Mouse (Mus musculus): ENCODE data around the gene Grik3. TPM values are rescaled to one million over a fixed set of nuclear protein-coding genes. Genes with fewer than 3 reads are reported as not detected.

Grik3 gene
- polyA plus RNA-seq, 1 experiment from 2014 or later = 7.9 TPM

- Histone ChIP-seq H3K4me2 (replicated peaks) (peak overlapping the region; percentile 17), H3K4me3 (no peak overlapping the region), H3K27ac (replicated peaks) (peak overlapping the region; percentile 71), H3K36me3 (no peaks in the 10 kb centered on the region), H3K9ac (replicated peaks) (no peak overlapping the region), H3K9me3 (no peaks in the 10 kb centered on the region), H3K4me1 (peaks cover 37% of the 10 kb centered on the region), H3K27me3 (peaks cover 19% of the 10 kb centered on the region)
- ATAC-seq (replicated peaks) = peak; percentile 76
- 19% methylated on average over 12 of the region's 12 CpGs for WGBS
Measured at GRCm38 (mm10) chr4:125478071-125478470, 12.4 kb upstream of the Grik3 start.

- WGBS = 27% methylated on average over 3 of the region's 3 CpGs
Measured at GRCm38 (mm10) chr4:125481256-125481655, 9.2 kb upstream of the Grik3 start.

GRCm38 (mm10) chr4:125484131-125484530, 6.4 kb upstream of the Grik3 start:
- Histone ChIP-seq H3K9me3 (no peaks in the 10 kb centered on the region), H3K4me1 (peaks cover 73% of the 10 kb centered on the region), H3K9ac (replicated peaks) (no peak overlapping the region), H3K27ac (replicated peaks) (no peak overlapping the region), H3K36me3 (no peaks in the 10 kb centered on the region), H3K27me3 (peaks cover 72% of the 10 kb centered on the region), H3K4me2 (replicated peaks) (no peak overlapping the region), H3K4me3 (no peak overlapping the region)
- 15% methylated on average over 8 of the region's 8 CpGs for WGBS
- no peak for ATAC-seq (replicated peaks)

More at GRCm38 (mm10) chr4:125481256-125481655, 9.2 kb upstream of the Grik3 start:
- Histone ChIP-seq H3K9me3 (no peaks in the 10 kb centered on the region), H3K4me1 (peaks cover 63% of the 10 kb centered on the region), H3K4me3 (no peak overlapping the region), H3K36me3 (no peaks in the 10 kb centered on the region), H3K4me2 (replicated peaks) (no peak overlapping the region), H3K27me3 (peaks cover 46% of the 10 kb centered on the region), H3K27ac (replicated peaks) (no peak overlapping the region), H3K9ac (replicated peaks) (no peak overlapping the region)
- no peak for ATAC-seq (replicated peaks)

GRCm38 (mm10) chr4:125485416-125486239, 4.9 kb upstream of the Grik3 start:
- Histone ChIP-seq H3K27ac (replicated peaks) (no peak overlapping the region), H3K27me3 (peaks cover 86% of the 10 kb centered on the region), H3K4me3 (no peak overlapping the region), H3K4me1 (peaks cover 81% of the 10 kb centered on the region), H3K4me2 (replicated peaks) (no peak overlapping the region), H3K9me3 (no peaks in the 10 kb centered on the region), H3K9ac (replicated peaks) (no peak overlapping the region), H3K36me3 (no peaks in the 10 kb centered on the region)
- ATAC-seq (replicated peaks) = no peak
- 11% methylated on average over 15 of the region's 15 CpGs for WGBS

GRCm38 (mm10) chr4:125486616-125487015, 3.9 kb upstream of the Grik3 start:
- Histone ChIP-seq H3K4me1 (peaks cover 83% of the 10 kb centered on the region), H3K4me2 (replicated peaks) (peak overlapping the region; percentile 57), H3K4me3 (0 out of 2 replicates have a peak overlapping the region, but pooled peaks have one; percentile 4), H3K9me3 (no peaks in the 10 kb centered on the region), H3K36me3 (no peaks in the 10 kb centered on the region), H3K27me3 (peaks cover 84% of the 10 kb centered on the region), H3K27ac (replicated peaks) (peak overlapping the region; percentile 42), H3K9ac (replicated peaks) (no peak overlapping the region; the same call in 1 of the 2 replicates)
- WGBS = 2% methylated on average over 13 of the region's 13 CpGs
- ATAC-seq (replicated peaks) = no peak

GRCm38 (mm10) chr4:125487031-125487430, 3.5 kb upstream of the Grik3 start:
- H3K4me3 ChIP-seq = 0 out of 2 replicates have a peak overlapping the region, but pooled peaks have one; percentile 4
- H3K36me3 ChIP-seq = no peaks in the 10 kb centered on the region
- no peak overlapping the region; the same call in 1 of the 2 replicates for H3K9ac ChIP-seq (replicated peaks)
- peak overlapping the region; percentile 42 for H3K27ac ChIP-seq (replicated peaks)
- H3K27me3 ChIP-seq = peaks cover 83% of the 10 kb centered on the region
- H3K9me3 ChIP-seq = no peaks in the 10 kb centered on the region
- under 1% methylated on average over 7 of the region's 7 CpGs for WGBS
- ATAC-seq (replicated peaks) = no peak; the same call in 1 of the 2 replicates
- peak overlapping the region; percentile 57 for H3K4me2 ChIP-seq (replicated peaks)
- peaks cover 83% of the 10 kb centered on the region for H3K4me1 ChIP-seq

GRCm38 (mm10) chr4:125488796-125489637, 1.5 kb upstream of the Grik3 start:
- peaks cover 95% of the 10 kb centered on the region for H3K4me1 ChIP-seq
- H3K9ac ChIP-seq (replicated peaks) = peak overlapping the region; percentile 76
- H3K4me2 ChIP-seq (replicated peaks) = peak overlapping the region; percentile 57
- 3% methylated on average over 26 of the region's 26 CpGs for WGBS
- H3K9me3 ChIP-seq = no peaks in the 10 kb centered on the region
- H3K27me3 ChIP-seq = peaks cover 86% of the 10 kb centered on the region
- H3K27ac ChIP-seq (replicated peaks) = peak overlapping the region; percentile 94
- peak overlapping the region; percentile 51 for H3K4me3 ChIP-seq
- ATAC-seq (replicated peaks) = no peak
- H3K36me3 ChIP-seq = no peaks in the 10 kb centered on the region

- ATAC-seq (replicated peaks) = peak; percentile 59
- H3K9ac ChIP-seq (replicated peaks) = peak overlapping the region; percentile 76
- peak overlapping the region; percentile 57 for H3K4me2 ChIP-seq (replicated peaks)
- under 1% methylated on average over 81 of the region's 81 CpGs for WGBS
- no peaks in the 10 kb centered on the region for H3K36me3 ChIP-seq
- H3K4me1 ChIP-seq = peaks cover 95% of the 10 kb centered on the region
- H3K4me3 ChIP-seq = peak overlapping the region; percentile 51
- peak overlapping the region; percentile 94 for H3K27ac ChIP-seq (replicated peaks)
- H3K9me3 ChIP-seq = no peaks in the 10 kb centered on the region
- H3K27me3 ChIP-seq = peaks cover 80% of the 10 kb centered on the region
Measured at GRCm38 (mm10) chr4:125489901-125490590, 454 bp upstream of the Grik3 start.

GRCm38 (mm10) chr4:125491505-125492121, 1.1 kb downstream of the Grik3 start:
- Histone ChIP-seq H3K4me2 (replicated peaks) (peak overlapping the region; percentile 57), H3K36me3 (no peaks in the 10 kb centered on the region), H3K4me1 (peaks cover 95% of the 10 kb centered on the region), H3K9me3 (no peaks in the 10 kb centered on the region), H3K27me3 (peaks cover 76% of the 10 kb centered on the region), H3K4me3 (peak overlapping the region; percentile 51), H3K9ac (replicated peaks) (peak overlapping the region; percentile 76), H3K27ac (replicated peaks) (peak overlapping the region; percentile 94)
- WGBS = under 1% methylated on average over 42 of the region's 42 CpGs
- ATAC-seq (replicated peaks) = no peak

- no peaks in the 10 kb centered on the region for H3K9me3 ChIP-seq
- ATAC-seq (replicated peaks) = no peak
- H3K27me3 ChIP-seq = peaks cover 72% of the 10 kb centered on the region
- H3K4me3 ChIP-seq = peak overlapping the region; percentile 51
- 18% methylated on average over 9 of the region's 9 CpGs for WGBS
- H3K36me3 ChIP-seq = no peaks in the 10 kb centered on the region
- peaks cover 95% of the 10 kb centered on the region for H3K4me1 ChIP-seq
- peak overlapping the region; percentile 94 for H3K27ac ChIP-seq (replicated peaks)
- H3K9ac ChIP-seq (replicated peaks) = peak overlapping the region; percentile 76
- peak overlapping the region; percentile 57 for H3K4me2 ChIP-seq (replicated peaks)
Measured at GRCm38 (mm10) chr4:125492122-125492505, 1.6 kb downstream of the Grik3 start.

- Histone ChIP-seq H3K9ac (replicated peaks) (peak overlapping the region; percentile 76), H3K9me3 (no peaks in the 10 kb centered on the region), H3K27me3 (peaks cover 67% of the 10 kb centered on the region), H3K4me2 (replicated peaks) (peak overlapping the region; percentile 57), H3K4me3 (peak overlapping the region; percentile 51), H3K27ac (replicated peaks) (peak overlapping the region; percentile 94), H3K36me3 (no peaks in the 10 kb centered on the region), H3K4me1 (peaks cover 95% of the 10 kb centered on the region)
- no peak for ATAC-seq (replicated peaks)
- WGBS = 4% methylated on average over 9 of the region's 9 CpGs
Measured at GRCm38 (mm10) chr4:125492706-125493105, 2.2 kb downstream of the Grik3 start.

Data from forebrain, embryonic 15.5 days (tissue).